Comparison of ENCODE assay signal across 8 mouse cellular contexts in the genomic region with DNA sequence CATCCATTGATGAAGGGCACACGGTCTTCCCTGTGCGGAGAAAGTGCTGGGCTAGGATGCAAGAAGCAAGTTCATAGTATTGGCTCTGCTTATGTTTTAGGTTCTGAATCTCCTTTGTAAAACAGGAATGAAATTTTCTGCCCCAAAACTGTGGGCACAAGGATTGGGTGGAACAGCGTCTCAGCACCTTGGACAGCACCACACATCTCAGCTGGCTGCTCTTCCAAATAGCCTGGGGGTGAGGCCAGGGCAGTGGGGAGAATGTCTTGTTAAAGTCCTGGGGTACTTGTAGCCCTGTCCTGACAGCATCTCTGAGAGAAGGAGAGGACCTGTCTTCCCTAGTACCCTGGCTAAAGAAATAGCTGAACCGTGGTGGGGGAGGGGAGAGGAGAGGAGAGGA.
A peak's percentile ranks its signal among the peaks of the same experiment; 100 is the strongest.
DNase-seq lines count a peak whose midpoint lies in the region; ATAC-seq and TF ChIP-seq lines count a peak whose summit lies in the region.

No protein-coding gene starts in this region.

- H3K79me2 ChIP-seq in CH12.LX (replicated peaks; ENCODE audit: control insufficient read depth, extremely low read depth, insufficient read depth, poor library complexity, severe bottlenecking): no peaks in the 10 kb centered on the region

- WGBS in kidney, embryonic 14.5 days: 29% methylated on average over 4 of the region's 4 CpGs
- 28% methylated on average over 4 of the region's 4 CpGs for WGBS in limb, embryonic 14.5 days

- no peak overlapping the region for H3K27ac ChIP-seq in kidney, embryonic 14.5 days (ENCODE audit: low read depth, low read length)
- H3K27ac ChIP-seq in CH12.LX (ENCODE audit: insufficient read depth, low read depth): no peak overlapping the region
- no peak overlapping the region for H3K27ac ChIP-seq in limb, embryonic 14.5 days (replicated peaks; ENCODE audit: low read depth, low read length)

- H3K4me1 ChIP-seq in kidney, embryonic 14.5 days (ENCODE audit: control insufficient read depth, insufficient read depth, low read length): no peaks in the 10 kb centered on the region
- peaks cover 11 to 35% of the 10 kb centered on the region in 2 experiments for H3K4me1 ChIP-seq in CH12.LX (ENCODE audit: control insufficient read depth in 1 of 2, insufficient read depth in 2 of 2)
- no peaks in the 10 kb centered on the region for H3K4me1 ChIP-seq in limb, embryonic 14.5 days (ENCODE audit: control insufficient read depth, insufficient read depth, low read length)

- DNase-seq in kidney, postnatal 14 days: peak; percentile 42
- peak; percentile 40 for DNase-seq in CH12.LX (ENCODE audit: extremely low read depth)
- DNase-seq in R1 (ENCODE audit: low read depth, low spot score): peak; percentile 64
- DNase-seq in limb, embryonic 14.5 days (ENCODE audit: low spot score): peak; percentile 73
- DNase-seq in layer of hippocampus, postnatal 36 days: no peak
- DNase-seq in left cerebral cortex, adult 9 months (ENCODE audit: low spot score in 2 of 2): no peak

- in situ Hi-C loops in CH12.LX (cut with MboI; ENCODE audit: low pct_ligation_motif_present, low pct_unique_long_range_greater_than_20kb, low sequenced_read_pairs): no loop called here

- H3K36me3 ChIP-seq in kidney, embryonic 14.5 days (ENCODE audit: control insufficient read depth, insufficient read depth, low read length): no peaks in the 10 kb centered on the region
- H3K36me3 ChIP-seq in CH12.LX (replicated peaks in 1 of 2; ENCODE audit: control insufficient read depth in 1 of 2, insufficient read depth in 1 of 2, low read length in 1 of 2): no peaks in the 10 kb centered on the region
- no peaks in the 10 kb centered on the region for H3K36me3 ChIP-seq in limb, embryonic 14.5 days (ENCODE audit: control insufficient read depth, insufficient read depth, low read length)

- no peak for TF ChIP-seq CTCF in CH12.LX (conservative IDR thresholded peaks at IDR 0.05 in 1 of 2, IDR thresholded peaks at IDR 0.05 in 1 of 2; ENCODE audit: low read depth in 2 of 2, low read length in 2 of 2)

- H3K4me2 ChIP-seq in kidney, embryonic 14.5 days (replicated peaks; ENCODE audit: low read depth, low read length): no peak overlapping the region
- H3K4me2 ChIP-seq in CH12.LX (ENCODE audit: insufficient read depth, low read depth, poor library complexity, severe bottlenecking): no peak overlapping the region
- no peak overlapping the region for H3K4me2 ChIP-seq in limb, embryonic 14.5 days (replicated peaks; ENCODE audit: low read depth, low read length, severe bottlenecking)

- H3K4me3 ChIP-seq in kidney, embryonic 14.5 days (ENCODE audit: low read length): no peak overlapping the region
- H3K4me3 ChIP-seq in CH12.LX (replicated peaks in 1 of 3; ENCODE audit: low read depth in 2 of 3, low read length in 2 of 3, poor library complexity in 1 of 3): no peak overlapping the region
- no peak overlapping the region for H3K4me3 ChIP-seq in limb, embryonic 14.5 days (replicated peaks; ENCODE audit: low read length)

- dilution Hi-C loops in CH12.LX (cut with MboI; ENCODE audit: extremely low pct_ligation_motif_present, extremely low pct_unique_long_range_greater_than_20kb, low sequenced_read_pairs): no loop called here

- peaks cover 7% of the 10 kb centered on the region for H3K27me3 ChIP-seq in kidney, embryonic 14.5 days (ENCODE audit: control insufficient read depth, insufficient read depth, low read length)
- peaks cover 3% of the 10 kb centered on the region for H3K27me3 ChIP-seq in CH12.LX (replicated peaks)
- H3K27me3 ChIP-seq in limb, embryonic 14.5 days (ENCODE audit: control insufficient read depth, insufficient read depth, low read length): no peaks in the 10 kb centered on the region

- ATAC-seq in kidney, embryonic 14.5 days (ENCODE audit: low FRiP score, low TSS enrichment): no peak
- no peak for ATAC-seq in limb, embryonic 14.5 days (ENCODE audit: low FRiP score, low read depth)
- no peak for ATAC-seq in erythroblast, adult 5-6 weeks (replicated peaks; ENCODE audit: low FRiP score, poor library complexity, severe bottlenecking)

- H3K9me3 ChIP-seq in kidney, embryonic 14.5 days (ENCODE audit: control insufficient read depth, low read length): no peaks in the 10 kb centered on the region
- no peaks in the 10 kb centered on the region for H3K9me3 ChIP-seq in CH12.LX (replicated peaks; ENCODE audit: low read length)
- H3K9me3 ChIP-seq in limb, embryonic 14.5 days (ENCODE audit: control insufficient read depth, low read length): no peaks in the 10 kb centered on the region

- no peak overlapping the region for H3K9ac ChIP-seq in kidney, embryonic 14.5 days (ENCODE audit: low read depth, low read length)
- H3K9ac ChIP-seq in CH12.LX (ENCODE audit: insufficient read depth, low read depth): no peak overlapping the region
- H3K9ac ChIP-seq in limb, embryonic 14.5 days (ENCODE audit: low read depth, low read length, severe bottlenecking): no peak overlapping the region

- no peak for TF ChIP-seq RAD21 in CH12.LX (IDR thresholded peaks at IDR 0.05; ENCODE audit: low read depth, low read length)

- no peak for TF ChIP-seq POLR2A in CH12.LX (IDR thresholded peaks at IDR 0.05; ENCODE audit: low read depth, low read length)
- no peak for TF ChIP-seq POLR2A in limb, embryonic 14.5 days (IDR thresholded peaks at IDR 0.05; ENCODE audit: borderline replicate concordance, extremely low read depth, insufficient read depth, insufficient read length)

- no peak for TF ChIP-seq EP300 in CH12.LX (IDR thresholded peaks at IDR 0.05; ENCODE audit: low read length)

TF ChIP-seq in CH12.LX, 34 proteins besides CTCF, POLR2A, EP300 and RAD21:
- TF ChIP-seq SIN3A (IDR thresholded peaks at IDR 0.05; ENCODE audit: low read length) (peak; percentile 94), E2F4 (IDR thresholded peaks at IDR 0.05; ENCODE audit: insufficient replicate concordance, low read depth, low read length) (no peak), MXI1 (IDR thresholded peaks at IDR 0.05; ENCODE audit: low read depth, low read length) (0 out of 2 replicates have a peak, but pooled peaks have one; percentile 33), CHD2 (IDR thresholded peaks at IDR 0.05; ENCODE audit: low read length) (peak; percentile 45; the same call in 1 of the 2 replicates)
TF ChIP-seq in CH12.LX: peak in this region for 3.

Comparison
In these comparisons a context has a peak if more than half of its experiments do, and no peak if none do; other contexts are left out.
1. DNase-seq: peak in kidney, postnatal 14 days (single experiment), CH12.LX (single experiment), R1 (single experiment) and limb, embryonic 14.5 days (single experiment); none in layer of hippocampus, postnatal 36 days (0 of 2) and left cerebral cortex, adult 9 months (0 of 2).